Mouse (Mus musculus) spleen, adult 18-20 months (tissue): ENCODE measurements around the gene Esrp2.
A peak's percentile ranks its signal among the peaks of the same experiment; 100 is the strongest.

Experiments
- DNase-seq, 2 experiments: peaks; one replicate each; pipeline ENCODE4 v3.0.0; 2022; ENCODE audit warnings: mixed read lengths in 2 of 2

Esrp2 gene

DNA sequence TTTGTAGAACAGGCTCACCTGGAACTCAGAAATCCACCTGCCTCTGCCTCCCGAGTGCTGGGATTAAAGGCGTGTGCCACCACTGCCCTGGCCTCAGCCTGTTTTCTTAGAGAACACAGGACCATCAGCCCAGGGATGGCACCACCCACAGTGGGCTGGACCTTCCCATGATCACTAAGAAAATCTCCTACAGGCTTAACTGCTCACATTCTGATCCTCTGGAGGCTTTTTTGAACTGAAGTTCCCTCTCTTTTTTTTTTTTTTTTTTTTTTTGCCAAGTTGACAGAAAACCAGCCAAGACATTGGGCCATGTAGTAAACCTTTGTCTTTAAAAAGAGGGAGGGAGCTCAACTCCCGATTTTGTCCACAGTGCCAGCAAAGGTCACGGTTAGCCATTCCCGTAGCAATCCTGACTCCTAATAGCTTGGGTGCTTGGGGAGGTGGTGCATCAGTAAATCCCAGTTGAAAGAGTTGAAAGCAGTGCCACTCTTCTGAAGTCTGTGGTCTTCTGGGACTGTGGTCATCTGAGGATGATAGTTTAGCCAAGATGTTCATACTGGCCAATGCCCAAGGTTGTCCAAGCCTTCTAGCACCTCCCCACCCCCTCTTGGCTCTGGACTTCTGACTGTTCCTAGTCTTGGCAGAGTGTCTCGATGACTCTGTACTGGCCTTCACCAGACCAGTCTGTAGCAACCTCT, 11.2 kb upstream of the Esrp2 start:
- no peak for DNase-seq

GRCm38 (mm10) chr8:106146014-106146413, 9.2 kb upstream of the Esrp2 start:
- DNase-seq, result no peak

GRCm38 (mm10) chr8:106145331-106145730, 8.6 kb upstream of the Esrp2 start:
- DNase-seq, result no peak

GRCm38 (mm10) chr8:106140769-106141168, 4.0 kb upstream of the Esrp2 start:
- DNase-seq, result peak; percentile 62 to 81

DNA sequence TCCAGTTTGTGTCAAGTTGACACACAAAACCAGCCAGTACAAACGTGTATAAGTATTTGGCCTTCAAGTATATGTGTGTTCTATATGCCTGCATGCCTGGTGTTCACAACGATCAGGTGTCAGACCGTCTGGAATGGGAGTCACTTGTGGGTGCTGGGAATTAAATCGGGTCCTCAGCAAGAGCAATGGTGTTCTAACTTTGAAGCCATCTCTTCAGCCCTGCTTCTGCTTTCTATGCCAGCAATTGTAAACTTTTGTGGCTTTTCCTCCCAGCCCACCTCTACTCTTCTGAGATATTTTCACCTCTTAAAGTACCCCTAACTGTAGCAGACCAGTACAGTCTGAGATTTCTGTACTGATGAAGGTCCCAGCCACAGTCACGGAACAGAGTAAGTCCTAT, 3.4 kb upstream of the Esrp2 start:
- DNase-seq, result no peak

- no peak for DNase-seq
Measured at GRCm38 (mm10) chr8:106138616-106139015, 1.8 kb upstream of the Esrp2 start.

- DNase-seq, result no peak
Measured at GRCm38 (mm10) chr8:106137906-106138477, 1.2 kb upstream of the Esrp2 start.

DNA sequence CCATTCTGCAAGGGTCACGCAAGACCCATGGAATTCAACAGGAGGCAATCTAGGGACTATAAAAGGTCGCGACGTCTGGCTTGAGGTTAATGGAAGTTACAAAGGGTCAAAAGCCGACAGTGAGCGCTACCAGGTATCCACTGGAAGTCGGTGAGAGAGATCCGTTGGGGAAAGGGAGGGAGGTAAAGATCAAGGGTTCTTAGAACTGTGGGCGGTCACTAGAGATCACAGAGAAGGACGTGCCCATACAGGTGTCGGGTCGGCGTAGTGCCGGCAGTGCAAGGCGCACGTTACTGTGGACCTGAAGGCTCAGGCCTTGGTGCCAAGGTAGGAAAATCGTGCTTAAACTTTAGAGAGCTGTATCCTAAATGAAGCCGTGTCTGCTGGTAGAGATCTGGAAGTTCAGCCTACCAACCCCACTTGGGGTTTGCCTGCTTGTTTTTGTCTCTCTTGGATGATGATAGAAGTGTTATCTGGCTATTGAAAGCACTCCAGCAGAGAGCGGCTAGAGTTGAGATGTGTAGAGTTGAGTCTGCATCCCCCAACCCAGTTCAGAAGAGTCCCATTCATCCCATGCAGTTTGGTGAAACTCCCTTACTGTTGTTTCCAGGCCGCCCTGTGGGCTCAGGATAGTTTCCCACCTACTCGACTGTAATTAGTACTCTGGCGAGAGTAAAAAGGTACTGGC, 588 bp upstream of the Esrp2 start:
- no peak for DNase-seq

GRCm38 (mm10) chr8:106135672-106136071, 1.1 kb downstream of the Esrp2 start:
- DNase-seq, result no peak

- DNase-seq, result no peak
Measured at GRCm38 (mm10) chr8:106134751-106135571, 1.8 kb downstream of the Esrp2 start.

- no peak for DNase-seq
Measured at GRCm38 (mm10) chr8:106133946-106134345, 2.8 kb downstream of the Esrp2 start.

DNA sequence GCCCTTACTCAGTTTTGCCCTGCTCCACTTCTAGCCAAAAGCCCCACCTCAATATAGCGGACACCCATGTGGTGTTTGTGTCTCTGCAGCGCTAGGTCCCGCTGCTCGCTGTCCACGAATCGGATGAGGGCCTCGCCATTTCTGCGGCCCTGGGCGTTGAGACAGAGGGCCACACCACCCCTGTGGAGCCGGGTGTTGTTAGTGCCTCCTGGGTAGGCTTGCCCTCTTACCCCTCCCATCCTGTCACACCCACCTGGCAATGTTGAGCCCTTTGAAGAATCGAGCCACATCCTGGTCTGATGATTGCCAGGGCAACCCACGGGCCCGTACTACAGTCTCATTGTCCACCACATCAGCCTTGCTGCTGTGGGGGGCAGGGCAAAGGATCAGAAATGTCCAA, 3.2 kb downstream of the Esrp2 start:
- no peak for DNase-seq

DNA sequence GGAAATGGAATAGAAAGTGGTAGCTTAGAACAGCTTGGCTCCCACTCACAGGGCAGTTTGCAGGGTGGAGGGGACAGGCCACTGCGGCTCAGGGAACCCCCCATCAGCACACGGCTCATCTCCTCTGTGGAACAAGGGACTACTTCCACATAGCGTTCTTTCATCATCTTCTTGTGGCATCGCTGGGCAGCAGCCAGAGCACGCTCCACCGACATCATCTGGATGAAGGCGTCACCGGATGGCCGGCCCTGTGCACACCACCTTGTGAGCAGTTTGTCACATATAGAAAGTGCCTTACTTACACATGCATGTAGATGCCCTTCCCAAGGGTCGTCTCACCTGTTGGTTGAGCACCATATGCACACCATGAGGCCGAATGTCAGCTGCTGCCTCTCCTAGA, 4.4 kb downstream of the Esrp2 start:
- no peak for DNase-seq

GRCm38 (mm10) chr8:106131488-106132222, 5.1 kb downstream of the Esrp2 start:
- no peak for DNase-seq

- no peak for DNase-seq
Measured at GRCm38 (mm10) chr8:106131021-106131420, 5.8 kb downstream of the Esrp2 start.

GRCm38 (mm10) chr8:106130505-106130904, 6.3 kb downstream of the Esrp2 start:
- DNase-seq, result no peak

GRCm38 (mm10) chr8:106129997-106130396, 6.8 kb downstream of the Esrp2 start:
- no peak for DNase-seq

DNA sequence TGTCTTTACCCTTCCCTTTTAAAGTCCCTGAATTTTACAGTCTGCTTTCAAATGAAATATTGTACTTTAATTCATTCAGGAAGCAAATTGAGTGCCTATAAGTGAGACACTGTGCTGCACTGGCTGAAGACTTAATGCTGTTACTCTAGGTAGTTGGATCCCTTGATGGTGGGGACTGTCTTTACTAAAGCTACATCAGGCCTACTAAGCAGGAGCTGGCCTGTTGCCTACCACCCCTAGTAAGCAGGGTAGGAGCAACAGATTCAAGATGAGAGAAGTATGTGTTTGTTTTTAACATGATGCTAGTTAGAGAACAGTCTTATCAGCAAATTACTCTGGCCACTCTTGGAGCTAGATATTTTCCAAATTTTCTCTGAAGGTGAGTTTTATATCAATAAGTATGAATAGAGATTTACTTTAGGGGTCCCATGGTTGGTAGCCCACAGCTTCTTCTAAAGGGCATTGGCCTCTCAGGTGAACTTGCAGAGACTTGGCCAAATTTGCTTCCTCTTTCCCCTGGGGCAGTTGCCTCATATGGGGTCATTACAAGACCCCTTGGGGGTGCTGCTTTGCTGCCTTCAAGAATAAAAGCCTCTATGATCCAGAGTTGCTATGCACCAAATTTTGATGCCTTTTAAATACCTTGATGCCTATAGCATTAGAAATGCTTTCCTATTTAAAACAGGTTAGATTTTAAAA, 7.4 kb downstream of the Esrp2 start:
- DNase-seq, result no peak

DNA sequence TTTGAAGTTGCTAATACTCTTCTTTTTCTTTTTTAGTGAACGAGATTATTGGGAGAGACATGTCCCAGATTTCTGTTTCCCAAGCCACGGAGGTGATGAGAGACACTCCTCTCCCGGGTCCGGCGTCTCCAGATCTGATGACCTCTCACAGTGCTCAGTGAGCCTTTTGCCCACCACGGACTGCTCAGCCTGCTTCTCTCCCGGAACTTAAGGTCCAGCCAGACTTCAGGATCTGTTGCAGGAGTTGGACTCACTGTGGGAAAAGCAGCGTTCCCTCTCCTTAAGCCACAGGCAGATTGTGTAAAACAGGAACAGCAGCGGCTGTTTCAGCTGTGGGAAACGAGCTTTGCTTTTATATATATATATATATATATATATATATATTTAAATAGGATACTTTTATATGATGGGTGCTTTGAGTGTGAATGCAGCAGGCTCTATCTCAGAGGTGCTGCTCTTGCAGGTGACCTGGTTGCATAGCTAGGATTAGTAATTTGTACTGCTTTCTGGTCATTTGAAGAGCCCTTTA, 8.8 kb downstream of the Esrp2 start:
- DNase-seq, result no peak

GRCm38 (mm10) chr8:106127054-106127453, 9.7 kb downstream of the Esrp2 start:
- DNase-seq, result no peak

GRCm38 (mm10) chr8:106126055-106126454, 10.7 kb downstream of the Esrp2 start:
- DNase-seq, result no peak

- no peak for DNase-seq
Measured at GRCm38 (mm10) chr8:106123443-106123842, 13.3 kb downstream of the Esrp2 start.
